Mouse (Mus musculus) frontal cortex, postnatal 36 days (tissue): ENCODE results near the gene Klhl26.
"Not testable (repeated sequence)": the region's sequence is repeated elsewhere in the genome, so short reads cannot be mapped to it uniquely, and the experiment has no call there.

Experiments used
- DNase-seq, 2 experiments: peaks; one replicate each; pipeline ENCODE4 v3.0.0; 2022; ENCODE audit warnings: low spot score in 2 of 2

The Klhl26 gene

DNA sequence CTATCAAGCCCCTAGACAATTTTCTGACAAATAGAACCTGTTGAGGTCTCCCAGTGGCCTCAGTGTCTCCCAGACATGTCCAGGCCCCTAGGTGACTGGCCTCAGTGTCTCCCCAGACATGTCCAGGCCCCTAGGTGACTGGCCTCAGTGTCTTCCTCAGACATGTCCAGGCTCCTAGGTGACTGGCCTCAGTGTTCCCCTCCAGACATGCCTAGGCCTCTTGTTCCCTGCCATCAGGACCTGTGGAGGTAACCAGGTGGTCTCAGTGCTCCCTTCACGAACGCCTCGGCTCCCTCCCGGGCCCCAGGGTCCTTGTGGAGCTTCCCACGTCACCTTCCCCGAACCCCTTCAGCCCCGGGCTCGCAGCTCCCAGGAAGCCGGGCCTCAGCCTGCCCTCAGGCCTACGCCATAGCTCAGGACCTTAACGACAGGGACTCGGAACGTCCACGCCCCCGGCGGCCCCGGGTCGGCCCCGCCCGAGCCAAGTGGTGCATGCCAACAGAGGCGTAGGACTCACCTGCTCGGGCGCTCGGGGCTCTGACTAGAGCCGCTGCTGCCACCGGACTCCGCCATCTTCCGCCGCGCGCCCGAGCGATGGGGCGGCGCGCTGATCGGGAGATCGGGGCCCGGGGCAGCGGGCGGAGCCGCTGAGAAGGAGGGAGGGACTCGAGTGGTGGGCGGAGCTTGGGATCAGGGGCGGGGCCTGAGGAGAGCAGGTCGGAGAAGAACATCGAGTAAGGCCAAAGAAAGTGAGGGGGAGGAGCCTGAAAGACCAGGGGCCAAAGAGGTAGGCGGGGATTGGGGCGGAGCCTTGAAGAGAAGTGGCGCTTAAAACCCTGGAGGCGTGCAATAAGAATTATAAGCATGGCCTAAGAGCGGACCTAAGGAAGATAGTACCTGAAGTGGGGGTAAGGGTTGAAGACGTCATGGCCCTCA is at the start of gene Klhl26:
TSS of gene Klhl26 (minus strand) at position 636 of the 936 bp plus-strand sequence.
- peak; percentile 87 to 90 for DNase-seq

DNA sequence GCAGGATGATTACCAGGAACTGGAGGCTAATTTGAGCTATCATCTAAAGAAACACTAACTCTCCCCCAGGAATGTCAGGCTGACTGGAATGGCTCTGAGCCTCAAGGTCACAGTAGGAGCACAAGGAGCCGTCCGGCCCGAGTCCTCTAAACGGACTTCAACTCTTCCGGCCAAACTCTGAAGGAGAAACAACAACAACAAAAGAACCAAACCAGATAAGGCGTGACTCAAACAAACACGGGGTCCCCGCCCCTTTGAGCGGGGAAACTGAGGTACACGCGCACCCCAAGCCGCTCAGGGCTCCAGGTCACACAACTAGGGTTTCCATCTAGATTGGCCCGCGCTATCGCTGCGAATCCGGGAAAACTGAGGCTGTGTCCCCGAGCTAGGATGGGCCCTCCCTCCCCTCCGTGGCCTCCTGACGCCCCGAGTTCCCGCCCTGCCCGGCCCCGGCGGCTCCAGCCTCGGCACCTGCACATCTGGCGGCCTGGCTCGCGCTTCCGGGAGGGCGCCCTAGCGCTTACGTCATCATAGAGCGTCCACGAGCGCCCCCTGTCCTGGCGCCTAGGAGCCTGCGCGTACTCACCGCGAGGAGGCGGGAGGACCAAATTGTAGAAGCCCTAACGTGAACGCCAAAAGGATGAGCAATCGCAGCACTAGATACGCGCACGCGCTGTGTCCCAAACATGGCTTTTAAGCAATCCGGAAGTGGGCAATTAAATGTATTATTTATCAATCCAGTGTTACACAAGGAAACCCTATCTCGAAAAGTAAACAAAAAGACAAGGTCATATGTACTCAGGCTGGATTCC is 46.0 kb upstream of the Klhl26 start:
- peak; percentile 96 for DNase-seq

DNA sequence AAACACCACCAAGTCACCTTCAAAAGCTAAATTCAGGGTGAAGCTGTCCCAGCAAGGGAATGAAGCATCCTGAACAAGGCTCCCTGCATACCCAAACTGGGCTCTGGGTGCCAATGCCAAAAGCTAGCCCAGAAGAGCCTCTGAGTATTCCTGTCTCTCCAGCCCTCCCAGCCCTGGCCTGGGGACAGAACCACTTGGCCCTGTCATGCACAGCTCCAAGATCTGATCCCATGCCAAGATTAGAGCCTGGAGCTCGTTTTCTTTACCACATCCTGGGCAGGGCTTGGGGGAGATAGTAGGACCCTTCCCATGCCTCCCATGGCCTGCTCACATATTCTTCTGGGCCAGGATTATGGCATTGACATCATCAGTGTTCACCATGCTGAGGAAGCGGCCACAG is 42.8 kb upstream of the Klhl26 start:
- no peak for DNase-seq

DNA sequence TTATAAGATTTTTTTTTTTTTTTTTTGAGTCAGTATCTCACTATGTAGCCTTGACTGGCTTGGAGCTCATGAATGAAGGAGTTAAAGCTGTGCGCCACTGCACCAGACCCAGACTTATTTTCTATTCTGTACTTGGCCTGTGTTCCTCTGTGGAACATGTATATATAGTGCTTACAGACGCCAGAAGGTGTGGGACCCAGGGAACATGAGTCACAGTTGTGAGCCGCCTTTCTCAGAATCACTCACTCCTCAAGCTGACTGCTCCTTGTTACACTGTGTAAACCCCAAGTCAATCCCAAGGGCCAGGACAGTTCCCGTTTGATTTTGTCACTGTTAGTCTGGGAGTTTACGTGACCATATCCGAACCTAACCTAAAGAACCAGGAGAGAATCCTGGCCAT is 42.3 kb upstream of the Klhl26 start:
- DNase-seq = no peak

DNA sequence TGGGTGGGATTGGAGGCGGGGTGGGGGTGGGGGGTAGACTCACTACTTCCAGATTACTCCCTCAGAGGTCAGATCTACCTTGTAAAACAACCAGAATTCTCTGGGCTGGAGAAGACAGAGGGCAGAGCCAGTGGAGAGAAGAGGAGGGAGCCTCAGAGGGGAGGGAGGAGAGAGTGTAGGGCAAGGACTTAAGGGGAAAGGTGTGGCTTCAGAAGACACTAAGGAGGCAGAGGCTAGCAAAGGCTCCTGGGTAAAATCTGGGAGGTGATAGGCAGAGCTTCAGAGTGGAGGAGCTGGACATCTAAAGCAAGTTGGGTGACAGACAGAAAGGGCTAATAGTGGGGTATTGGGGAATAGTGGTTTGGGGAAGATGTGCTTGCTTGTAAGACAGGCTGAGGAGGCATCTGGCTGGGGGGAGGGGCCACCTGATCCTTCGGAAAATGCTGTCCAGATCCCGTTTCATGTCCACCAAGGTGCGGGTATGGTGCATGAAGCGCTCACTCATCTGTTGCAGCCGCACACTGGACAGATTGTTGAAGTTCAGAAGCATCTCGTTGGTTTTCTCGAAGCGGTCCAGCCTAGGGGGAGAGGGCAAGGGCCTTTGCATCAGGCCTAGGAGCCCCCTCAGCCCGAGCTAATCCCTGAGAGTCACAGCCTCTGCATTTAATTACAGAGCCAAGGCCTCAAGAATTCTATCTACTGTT is 41.3 kb upstream of the Klhl26 start:
- no peak for DNase-seq

DNA sequence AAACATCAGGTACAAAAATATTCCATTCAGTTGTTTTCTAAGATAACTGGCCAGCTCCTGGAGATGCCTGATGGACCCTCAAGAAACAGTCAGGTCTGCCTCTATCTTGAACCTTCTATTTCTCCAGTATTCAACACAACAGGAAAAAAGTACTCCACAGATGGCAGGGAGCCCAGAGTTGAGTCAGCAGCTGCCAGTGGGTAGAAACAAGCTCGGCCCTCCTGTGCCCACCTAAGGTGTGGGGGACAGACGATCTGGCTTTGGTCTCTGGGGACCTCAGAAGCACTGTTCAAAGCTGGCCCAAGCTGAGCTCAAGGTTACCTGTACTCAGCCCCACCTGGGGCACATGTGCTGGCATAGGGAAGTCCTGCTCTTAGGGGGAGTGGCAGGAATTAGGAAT is 36.7 kb upstream of the Klhl26 start:
- peak; percentile 66 to 72 for DNase-seq

DNA sequence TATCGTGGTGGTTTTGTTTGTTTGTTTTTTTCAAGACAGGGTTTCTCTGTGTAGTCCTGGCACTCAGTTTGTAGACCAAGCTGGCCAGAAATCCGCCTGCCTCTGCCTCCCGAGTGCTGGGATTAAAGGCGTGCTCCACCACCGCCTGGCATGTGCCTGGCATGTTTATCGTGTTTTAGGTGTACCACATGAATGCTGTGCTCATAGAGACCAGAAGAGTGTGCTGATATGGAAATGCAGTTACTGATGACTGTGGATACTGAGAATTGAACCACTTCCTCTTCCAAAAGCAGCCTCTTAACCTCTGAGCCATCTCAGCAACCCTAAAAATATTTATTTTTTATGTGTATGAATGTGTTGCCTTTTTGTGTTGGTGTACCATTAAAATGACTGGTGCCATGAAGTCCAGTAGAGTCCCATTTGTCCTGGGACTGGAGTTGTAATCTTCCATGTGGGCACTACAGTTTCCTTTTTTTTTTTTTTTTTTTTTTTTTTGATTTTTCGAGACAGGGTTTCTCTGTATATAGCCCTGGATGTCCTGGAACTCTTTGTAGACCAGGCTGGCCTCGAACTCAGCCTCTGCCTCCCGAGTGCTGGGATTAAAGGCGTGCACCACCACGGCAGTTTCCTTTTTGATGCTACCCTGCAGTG is 35.6 kb upstream of the Klhl26 start:
- no peak for DNase-seq

DNA sequence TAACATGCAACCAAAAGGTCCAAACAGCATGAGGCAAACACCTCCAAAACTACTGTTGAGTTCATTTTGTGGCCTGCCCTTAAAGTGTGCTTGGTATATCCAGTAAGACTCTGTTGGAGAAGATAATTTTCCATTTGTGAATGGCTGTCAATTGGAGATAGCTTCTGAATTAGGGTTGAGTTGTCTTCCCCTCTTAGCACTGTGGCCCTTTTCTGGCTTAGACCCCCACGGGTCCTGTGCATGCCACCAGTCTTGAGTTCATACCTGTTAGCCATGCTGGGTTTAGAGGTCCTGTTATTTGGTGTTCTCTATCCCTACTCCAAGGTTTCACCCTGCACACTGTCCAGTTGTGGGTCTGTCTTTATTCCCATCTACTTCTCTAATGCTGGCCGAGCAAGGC is 35.0 kb upstream of the Klhl26 start:
- DNase-seq = no peak

DNA sequence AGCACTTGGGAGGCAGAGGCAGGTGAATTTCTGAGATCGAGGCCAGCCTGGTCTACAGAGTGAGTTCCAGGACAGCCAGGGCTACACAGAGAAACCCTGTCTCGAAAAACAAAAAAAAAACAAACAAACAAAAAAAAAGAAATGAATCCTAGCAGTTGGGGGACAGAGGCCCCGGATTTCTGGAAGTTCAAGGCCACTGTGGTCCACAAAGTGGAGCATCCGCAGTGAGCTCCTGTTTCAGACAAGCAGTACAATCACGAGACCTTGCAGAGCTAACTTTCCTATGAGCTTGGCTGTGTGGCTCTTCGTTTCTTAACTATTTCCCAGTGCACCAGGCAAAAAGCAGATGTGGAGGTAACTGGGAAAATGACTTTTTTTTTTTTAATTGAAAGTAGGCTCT is 34.4 kb upstream of the Klhl26 start:
- not testable (repeated sequence) for DNase-seq

DNA sequence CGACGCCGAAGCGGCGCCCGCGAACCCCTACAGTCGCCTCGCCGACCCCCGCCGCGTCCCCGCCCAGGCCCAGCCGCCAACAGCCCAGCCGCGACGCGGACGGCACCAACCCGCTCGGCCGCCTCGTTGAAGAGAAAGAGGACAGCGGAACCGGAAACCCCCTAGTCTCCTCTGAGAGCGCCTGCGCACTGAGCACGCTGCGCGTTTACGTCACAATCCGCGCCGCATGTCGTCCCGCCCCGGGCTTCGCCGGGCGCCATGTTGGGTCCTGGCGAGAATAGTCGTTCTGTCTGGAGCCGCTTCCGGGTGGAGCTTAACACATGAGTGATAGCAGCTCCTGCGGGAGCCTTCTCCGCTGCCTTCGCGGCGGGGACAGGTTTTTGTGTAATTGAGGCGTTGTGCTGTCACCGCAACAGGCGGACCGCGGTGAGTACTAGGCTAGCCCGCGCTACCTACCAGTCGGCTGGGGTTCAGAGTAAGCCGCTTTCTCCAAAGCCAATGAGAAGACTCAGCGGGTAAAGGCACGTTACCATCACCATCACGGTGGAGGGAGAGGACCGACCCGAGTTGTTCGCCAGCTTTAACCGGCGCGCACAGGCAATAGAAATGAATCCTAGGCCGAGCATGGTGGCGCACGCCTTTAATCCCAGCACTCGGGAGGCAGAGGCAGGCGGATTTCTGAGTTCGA is 33.6 kb upstream of the Klhl26 start, which contains the start of gene Uba52:
TSS of gene Uba52 (minus strand) at position 574 of the 688 bp plus-strand sequence.
- DNase-seq = peak; percentile 98 to 99

DNA sequence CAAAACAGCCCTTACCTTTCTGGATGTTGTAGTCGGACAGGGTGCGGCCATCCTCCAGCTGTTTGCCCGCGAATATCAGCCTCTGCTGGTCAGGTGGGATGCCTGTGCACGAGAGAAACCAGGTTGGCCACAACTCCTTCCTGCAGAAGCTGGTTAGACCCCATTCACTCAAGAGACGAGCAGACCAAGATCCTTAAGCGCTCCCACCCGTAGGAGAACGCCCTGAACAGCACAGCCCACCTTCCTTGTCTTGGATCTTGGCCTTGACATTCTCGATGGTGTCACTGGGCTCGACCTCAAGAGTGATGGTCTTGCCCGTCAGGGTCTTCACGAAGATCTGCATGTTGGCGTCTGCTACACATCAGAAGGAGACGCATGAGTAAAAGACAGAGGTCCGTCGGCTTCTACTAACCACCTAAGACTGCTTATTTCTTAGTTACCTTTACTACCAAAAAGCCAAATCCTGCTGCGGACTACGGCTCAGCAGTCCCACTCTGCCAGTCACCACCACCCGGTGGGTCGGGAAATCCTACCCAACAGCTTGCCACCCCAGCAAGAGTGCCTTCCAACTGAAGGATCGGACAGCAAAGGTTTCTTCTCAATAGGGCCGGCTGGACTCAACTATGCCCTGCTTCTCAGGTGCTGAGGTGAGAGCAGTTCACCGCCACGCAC is 32.6 kb upstream of the Klhl26 start:
- DNase-seq = no peak

DNA sequence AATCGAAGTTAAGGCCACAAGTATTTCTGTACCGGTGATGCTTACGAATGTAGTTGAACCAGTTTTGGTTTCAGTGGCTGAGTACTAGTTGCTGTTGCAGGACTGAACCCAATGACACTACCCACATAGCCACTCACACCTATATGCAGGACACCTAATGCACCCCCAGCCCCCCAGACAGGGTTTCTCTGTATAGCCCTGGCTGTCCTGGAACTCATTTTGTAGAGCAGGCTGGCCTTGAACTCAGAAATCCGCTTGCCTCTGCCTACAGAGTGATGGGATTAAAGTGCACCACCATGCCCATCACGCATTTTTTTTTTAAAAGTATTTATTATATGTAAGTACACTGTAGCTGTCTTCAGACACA is 30.2 kb upstream of the Klhl26 start:
- no peak for DNase-seq

DNA sequence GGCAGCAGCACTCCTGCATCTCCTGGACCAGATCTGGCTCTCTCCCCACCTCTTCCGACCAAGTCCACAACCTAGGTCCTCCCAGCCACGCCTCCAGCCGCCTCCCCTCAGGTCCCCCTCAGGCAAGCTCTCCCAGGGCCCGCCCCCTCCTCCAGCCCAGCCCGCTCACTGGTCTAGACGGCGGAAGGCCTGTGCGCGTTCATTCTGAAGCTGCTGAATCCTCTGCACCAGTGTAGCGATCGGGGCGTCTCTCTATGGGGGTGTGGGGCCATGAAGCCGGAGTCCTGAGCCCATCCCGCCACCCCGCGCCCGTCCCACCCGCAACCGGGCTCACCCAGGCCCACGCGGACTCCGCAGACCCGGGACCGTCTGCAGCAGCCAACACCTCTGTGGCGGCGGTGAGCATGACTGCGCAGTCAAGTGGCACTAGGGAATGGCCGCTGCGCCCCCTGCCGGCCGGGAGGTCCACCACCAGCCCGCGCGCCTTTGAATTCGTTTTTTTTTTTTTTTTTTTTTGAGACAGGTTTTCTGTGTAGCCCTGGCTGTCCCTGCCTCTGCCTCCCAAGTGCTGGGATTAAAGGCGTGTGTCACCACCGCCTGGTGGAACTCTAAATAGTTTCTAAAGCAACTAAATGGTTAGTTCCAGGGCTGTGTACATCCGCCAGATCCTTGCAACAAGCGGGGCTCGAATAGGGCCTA is 29.7 kb upstream of the Klhl26 start, which contains the start of gene Rex1bd:
TSS of gene Rex1bd (minus strand) at position 425 of the 699 bp plus-strand sequence.
- DNase-seq = peak; percentile 92 to 93

DNA sequence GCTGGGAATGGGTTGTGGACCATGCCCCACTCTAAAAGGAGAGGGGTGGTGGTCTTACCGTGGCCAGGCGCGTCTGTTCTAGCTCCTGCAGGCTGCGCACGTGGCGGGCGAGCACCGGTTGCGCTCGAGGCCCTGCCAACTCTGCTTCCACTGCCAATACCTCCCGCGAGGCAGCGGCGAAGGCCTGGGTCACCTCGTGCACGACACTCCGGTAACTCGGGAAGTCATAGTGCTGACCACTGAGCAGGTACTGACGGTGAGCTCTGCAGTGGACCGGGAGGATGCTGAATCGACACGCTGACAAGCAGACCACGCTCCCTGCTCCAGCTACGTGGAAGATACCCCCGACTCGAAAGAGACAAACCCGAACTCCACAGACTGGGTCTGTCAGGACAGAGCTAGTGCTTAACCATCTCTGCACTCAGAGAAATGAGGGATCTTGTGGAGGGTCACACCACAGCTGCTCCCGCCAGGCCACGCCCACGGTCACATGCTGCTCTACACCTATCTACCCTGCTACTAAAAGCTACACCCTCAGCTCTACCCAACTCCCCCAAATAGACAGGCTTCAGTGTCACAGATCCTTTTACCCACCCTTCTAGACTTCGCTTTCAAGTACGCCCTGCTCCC is 29.0 kb upstream of the Klhl26 start:
- DNase-seq = no peak

DNA sequence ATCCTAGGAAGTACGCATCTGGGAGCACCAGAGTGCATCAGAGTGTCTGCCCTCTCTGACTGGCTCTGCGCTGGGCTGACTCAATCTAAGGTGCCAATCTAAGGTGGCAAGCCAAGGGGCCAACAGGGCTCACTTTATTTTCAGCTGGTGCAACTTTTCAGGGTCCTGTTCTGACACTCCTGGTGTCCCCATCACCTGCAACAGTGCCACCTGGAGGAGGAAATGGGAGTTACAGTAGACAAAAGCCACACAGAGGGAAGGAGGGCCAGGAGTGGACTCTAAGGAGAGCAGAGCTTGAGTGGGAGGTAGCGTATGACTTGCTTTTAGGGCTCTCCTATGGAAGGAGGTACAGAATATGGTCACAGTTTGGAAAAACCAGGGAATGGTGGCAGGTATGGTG is 28.1 kb upstream of the Klhl26 start:
- peak; percentile 82 to 85 for DNase-seq

DNA sequence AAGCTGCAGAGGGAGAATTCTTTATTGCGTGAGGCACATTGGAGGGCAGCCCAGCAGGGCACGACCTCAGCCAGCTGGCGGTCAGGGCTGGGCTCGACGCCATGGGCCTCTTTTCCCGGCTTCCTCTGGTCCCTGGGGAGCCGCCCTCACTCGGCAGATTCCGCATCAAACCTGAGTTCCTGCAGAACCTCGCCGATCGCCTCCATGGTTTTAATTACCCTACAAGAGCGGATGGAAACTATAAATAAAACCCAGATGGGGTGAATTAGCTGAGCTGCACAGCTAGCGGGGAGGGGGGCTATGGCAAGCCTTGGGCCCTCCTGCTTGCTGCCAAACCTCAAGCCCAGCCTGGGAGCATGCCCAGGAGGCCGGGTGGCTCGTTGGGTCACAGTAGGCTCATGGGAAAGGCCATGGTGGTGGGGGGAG is 27.5 kb upstream of the Klhl26 start:
- peak in 1 of 2 experiments; percentile 63 for DNase-seq

DNA sequence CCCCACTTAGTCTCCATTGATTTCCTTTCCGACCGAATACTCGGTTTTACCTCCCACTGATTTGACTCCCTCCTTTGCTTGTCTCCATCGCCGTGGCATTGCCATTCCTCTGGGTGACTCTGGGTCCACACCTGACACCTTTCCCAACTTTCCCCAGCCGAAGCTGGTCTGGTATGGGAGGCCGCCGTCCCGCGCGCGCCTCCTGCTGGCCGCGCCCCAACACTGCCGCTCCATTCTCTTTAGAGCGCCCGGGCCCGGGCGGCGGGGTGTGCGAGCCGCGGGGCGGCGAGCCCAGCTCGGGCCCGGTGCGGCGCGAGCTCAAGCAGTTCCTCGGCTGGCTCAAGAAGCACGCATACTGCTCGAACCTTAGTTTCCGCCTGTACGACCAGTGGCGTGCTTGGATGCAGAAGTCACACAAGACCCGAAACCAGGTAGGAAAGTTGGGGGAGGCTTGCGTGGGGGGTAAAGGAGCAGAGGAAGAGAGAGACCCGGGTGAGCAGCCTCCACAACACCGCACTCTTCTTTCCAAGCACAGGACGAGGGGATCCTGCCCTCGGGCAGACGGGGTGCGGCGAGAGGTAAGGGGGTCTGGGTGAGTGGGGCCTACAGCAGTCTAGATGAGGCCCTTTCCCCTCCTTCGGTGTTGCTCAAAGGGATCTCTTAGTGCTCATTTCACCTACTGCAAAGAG is 26.4 kb upstream of the Klhl26 start:
- DNase-seq = peak in 1 of 2 experiments; percentile 59

DNA sequence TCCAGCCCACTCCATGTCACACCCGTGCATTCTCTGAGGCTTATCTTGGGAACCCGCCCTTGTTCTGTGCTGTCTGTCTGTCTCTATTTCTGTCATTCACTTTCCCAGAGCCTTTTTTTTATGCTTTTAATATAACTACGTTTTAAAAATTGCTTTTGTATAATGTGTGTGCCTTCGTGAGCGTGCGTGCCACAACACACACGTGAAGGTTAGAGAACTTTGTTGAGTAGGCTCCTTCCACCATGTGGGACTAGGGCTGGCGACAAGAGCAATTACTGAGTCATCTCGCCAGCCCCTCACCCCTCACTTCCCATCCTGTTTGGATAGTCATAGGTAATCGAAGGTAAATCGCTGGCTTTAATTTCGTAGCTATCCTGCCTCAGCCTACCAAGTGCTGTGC is 25.8 kb upstream of the Klhl26 start:
- DNase-seq = no peak
